Mouse (Mus musculus): Measurements from ENCODE around the gene Emd.
"Not testable (repeated sequence)": the region's sequence is repeated elsewhere in the genome, so short reads cannot be mapped to it uniquely, and the experiment has no call there.

Gene Emd

GRCm38 (mm10) chrX:74254153-74254887 is at the start of gene Emd:
Gene Emd (plus strand): TSS chrX:74254687.
- DNase-seq (ENCODE audit: low spot score): peak; percentile 95

- no peak for DNase-seq (ENCODE audit: low spot score)
Measured at GRCm38 (mm10) chrX:74218496-74218895, 36.0 kb upstream of the Emd start.

GRCm38 (mm10) chrX:74219449-74219848 is 35.0 kb upstream of the Emd start:
- DNase-seq (ENCODE audit: low spot score): no peak

- not testable (repeated sequence) for DNase-seq (ENCODE audit: low spot score)
Measured at GRCm38 (mm10) chrX:74220099-74220498, 34.4 kb upstream of the Emd start.

GRCm38 (mm10) chrX:74230038-74230437 is 24.4 kb upstream of the Emd start:
- no peak for DNase-seq (ENCODE audit: low spot score)

GRCm38 (mm10) chrX:74233196-74233595 is 21.3 kb upstream of the Emd start:
- DNase-seq (ENCODE audit: low spot score): no peak

- DNase-seq (ENCODE audit: low spot score): no peak
Measured at GRCm38 (mm10) chrX:74240332-74240731, 14.2 kb upstream of the Emd start.

GRCm38 (mm10) chrX:74243396-74243795 is 11.1 kb upstream of the Emd start:
- DNase-seq (ENCODE audit: low spot score): peak; percentile 64

GRCm38 (mm10) chrX:74243807-74244206 is 10.7 kb upstream of the Emd start:
- DNase-seq (ENCODE audit: low spot score): peak; percentile 75

GRCm38 (mm10) chrX:74244614-74245083 is 9.8 kb upstream of the Emd start:
- DNase-seq (ENCODE audit: low spot score): peak; percentile 73

- DNase-seq (ENCODE audit: low spot score): no peak
Measured at GRCm38 (mm10) chrX:74245107-74245506, 9.4 kb upstream of the Emd start.

- DNase-seq (ENCODE audit: low spot score): peak; percentile 85
Measured at GRCm38 (mm10) chrX:74245687-74246086, 8.8 kb upstream of the Emd start.

GRCm38 (mm10) chrX:74246213-74246681 is 8.2 kb upstream of the Emd start:
- DNase-seq (ENCODE audit: low spot score): peak; percentile 93

- DNase-seq (ENCODE audit: low spot score): peak; percentile 53
Measured at GRCm38 (mm10) chrX:74246693-74247092, 7.8 kb upstream of the Emd start.

- peak; percentile 66 for DNase-seq (ENCODE audit: low spot score)
Measured at GRCm38 (mm10) chrX:74248651-74249050, 5.8 kb upstream of the Emd start.

GRCm38 (mm10) chrX:74249615-74250014 is 4.9 kb upstream of the Emd start, which contains the start of gene Flna:
Gene Flna (minus strand): TSS chrX:74249820.
- DNase-seq (ENCODE audit: low spot score): peak; percentile 66

- DNase-seq (ENCODE audit: low spot score): no peak
Measured at GRCm38 (mm10) chrX:74254888-74255565, 540 bp downstream of the Emd start.

- DNase-seq (ENCODE audit: low spot score): no peak
Measured at GRCm38 (mm10) chrX:74257746-74258145, 3.3 kb downstream of the Emd start.

GRCm38 (mm10) chrX:74269736-74270061 is 15.2 kb downstream of the Emd start:
- no peak for DNase-seq (ENCODE audit: low spot score)

GRCm38 (mm10) chrX:74270062-74270901 is 15.8 kb downstream of the Emd start, which contains the start of gene Rpl10:
Gene Rpl10 (plus strand): TSS chrX:74270812.
- DNase-seq (ENCODE audit: low spot score): peak; percentile 95

GRCm38 (mm10) chrX:74270902-74271551 is 16.5 kb downstream of the Emd start:
- DNase-seq (ENCODE audit: low spot score): no peak
